ENCODE assay signal across 13 mouse cellular contexts in genomic region chr10:4632211-4632704, GRCm38 (mm10). TPM values are rescaled to one million over a fixed set of nuclear protein-coding genes. Genes with fewer than 3 reads are reported as not detected.
DNase-seq lines count a peak whose midpoint lies in the region; ATAC-seq lines count a peak whose summit lies in the region.
"Had no signal": no experiment of that assay in that cellular context is flagged by ENCODE, and none has a peak within 500 bp of the region (broad histone marks: within the 10 kb centered on the region; RNA-seq: fewer than 3 reads in every experiment).

No protein-coding gene starts in this region.

- no peak overlapping the region for H3K27ac ChIP-seq in heart, embryonic 11.5 days (ENCODE audit: low read depth, low read length)
- no peak overlapping the region for H3K27ac ChIP-seq in heart, embryonic 10.5 days
- no peak overlapping the region for H3K27ac ChIP-seq in kidney, embryonic 16.5 days (ENCODE audit: low read length)
- H3K27ac ChIP-seq: forebrain, embryonic 13.5 days; hindbrain, embryonic 15.5 days; neural tube, embryonic 12.5 days had no signal

- DNase-seq in spleen, adult 18-20 months = peak; percentile 9 to 27
- no peak for DNase-seq in spleen, postnatal 10 days (ENCODE audit: low spot score in 2 of 2)
- peak; percentile 40 to 41 for DNase-seq in thymus, postnatal 36 days
- no peak for DNase-seq in heart, embryonic 10.5 days (ENCODE audit: low spot score)
- DNase-seq: adrenal gland, postnatal 14 days; lung, postnatal 36 days had no signal

- no peaks in the 10 kb centered on the region for H3K27me3 ChIP-seq in megakaryocyte, embryonic 14.5 days (replicated peaks)
- no peaks in the 10 kb centered on the region for H3K27me3 ChIP-seq in heart, embryonic 11.5 days (ENCODE audit: control insufficient read depth, insufficient read depth, low read length)
- no peaks in the 10 kb centered on the region for H3K27me3 ChIP-seq in heart, embryonic 10.5 days (ENCODE audit: insufficient read depth, poor library complexity, severe bottlenecking)
- H3K27me3 ChIP-seq in kidney, embryonic 16.5 days (ENCODE audit: insufficient read depth, low read length) = no peaks in the 10 kb centered on the region
- H3K27me3 ChIP-seq: forebrain, embryonic 13.5 days; hindbrain, embryonic 15.5 days; neural tube, embryonic 12.5 days had no signal

- H3K4me1 ChIP-seq in megakaryocyte, embryonic 14.5 days = peaks cover 4% of the 10 kb centered on the region; the same call in 1 of the 2 replicates
- peaks cover 4% of the 10 kb centered on the region for H3K4me1 ChIP-seq in heart, embryonic 11.5 days (ENCODE audit: control insufficient read depth, insufficient read depth, low read length)
- H3K4me1 ChIP-seq in heart, embryonic 10.5 days = no peaks in the 10 kb centered on the region
- no peaks in the 10 kb centered on the region for H3K4me1 ChIP-seq in kidney, embryonic 16.5 days (ENCODE audit: insufficient read depth, low read length)
- H3K4me1 ChIP-seq: forebrain, embryonic 13.5 days; hindbrain, embryonic 15.5 days; neural tube, embryonic 12.5 days had no signal

- no peaks in the 10 kb centered on the region for H3K36me3 ChIP-seq in megakaryocyte, embryonic 14.5 days (replicated peaks; ENCODE audit: low read length)
- no peaks in the 10 kb centered on the region for H3K36me3 ChIP-seq in heart, embryonic 11.5 days (ENCODE audit: control insufficient read depth, insufficient read depth, low read length)
- no peaks in the 10 kb centered on the region for H3K36me3 ChIP-seq in heart, embryonic 10.5 days
- no peaks in the 10 kb centered on the region for H3K36me3 ChIP-seq in kidney, embryonic 16.5 days (ENCODE audit: insufficient read depth, low read length)
- H3K36me3 ChIP-seq: hindbrain, embryonic 15.5 days; neural tube, embryonic 12.5 days had no signal

- H3K4me2 ChIP-seq in heart, embryonic 11.5 days = no peak overlapping the region
- H3K4me2 ChIP-seq in kidney, embryonic 16.5 days (replicated peaks; ENCODE audit: low read depth, low read length) = no peak overlapping the region
- H3K4me2 ChIP-seq: forebrain, embryonic 13.5 days; hindbrain, embryonic 15.5 days; neural tube, embryonic 12.5 days had no signal

- 0 out of 2 replicates have a peak, but pooled peaks cover 3% of the 10 kb centered on the region for H3K9me3 ChIP-seq in megakaryocyte, embryonic 14.5 days
- no peaks in the 10 kb centered on the region for H3K9me3 ChIP-seq in heart, embryonic 11.5 days (replicated peaks; ENCODE audit: control insufficient read depth, low read length)
- H3K9me3 ChIP-seq in heart, embryonic 10.5 days = no peaks in the 10 kb centered on the region
- H3K9me3 ChIP-seq in kidney, embryonic 16.5 days (ENCODE audit: low read length) = no peaks in the 10 kb centered on the region
- H3K9me3 ChIP-seq: forebrain, embryonic 13.5 days; hindbrain, embryonic 15.5 days; neural tube, embryonic 12.5 days had no signal

- H3K9ac ChIP-seq in heart, embryonic 11.5 days (ENCODE audit: low read depth, low read length) = no peak overlapping the region
- no peak overlapping the region for H3K9ac ChIP-seq in kidney, embryonic 16.5 days (replicated peaks; ENCODE audit: low read length)
- H3K9ac ChIP-seq: forebrain, embryonic 13.5 days; hindbrain, embryonic 15.5 days; neural tube, embryonic 12.5 days had no signal

- WGBS in heart, embryonic 11.5 days (ENCODE audit: insufficient replicate concordance) = 77% methylated on average over 11 of the region's 11 CpGs
- 76% methylated on average over 11 of the region's 11 CpGs for WGBS in heart, embryonic 10.5 days
- 75% methylated on average over 11 of the region's 11 CpGs for WGBS in kidney, embryonic 16.5 days

- ATAC-seq in common myeloid progenitor, adult 5-6 weeks (replicated peaks; ENCODE audit: low read depth, poor library complexity, severe bottlenecking) = peak; percentile 68
- ATAC-seq in heart, embryonic 11.5 days (replicated peaks; ENCODE audit: insufficient number of reproducible peaks, low FRiP score, low TSS enrichment) = no peak
- ATAC-seq in kidney, embryonic 16.5 days (ENCODE audit: low FRiP score, low TSS enrichment) = no peak
- ATAC-seq: forebrain, embryonic 13.5 days had no signal

- H3K4me3 ChIP-seq in megakaryocyte, embryonic 14.5 days (replicated peaks) = peak overlapping the region; percentile 47
- no peak overlapping the region for H3K4me3 ChIP-seq in heart, embryonic 11.5 days (ENCODE audit: low read depth, low read length)
- no peak overlapping the region for H3K4me3 ChIP-seq in heart, embryonic 10.5 days
- no peak overlapping the region for H3K4me3 ChIP-seq in kidney, embryonic 16.5 days (ENCODE audit: low read length)
- H3K4me3 ChIP-seq: forebrain, embryonic 13.5 days; hindbrain, embryonic 15.5 days; neural tube, embryonic 12.5 days had no signal

RNA-seq across cellular contexts. Expression of gene Esr1, which starts 20.9 kb away (rescaled TPM):
- 6.0 and 11.3 TPM in 2 replicates for total RNA-seq in common myeloid progenitor, adult 5-6 weeks (2017)
- polyA plus RNA-seq in megakaryocyte, embryonic 14.5 days (2012; ENCODE audit: insufficient read depth, low replicate concordance) = 0.18 TPM in 1 of 2 replicates, not detected in the other
- polyA plus RNA-seq in heart, embryonic 11.5 days (2014; fragmentation: Nextera tagmentation; extraction: Ambion mirVana) = 1.2 and 1.3 TPM in 2 replicates
- 0.64 and 0.68 TPM in 2 replicates for polyA plus RNA-seq in heart, embryonic 10.5 days (2016; fragmentation: Nextera tagmentation; extraction: Ambion mirVana)
- polyA plus RNA-seq in kidney, embryonic 16.5 days (2015; fragmentation: Nextera tagmentation; extraction: Ambion mirVana) = 2.5 and 2.6 TPM in 2 replicates
- polyA plus RNA-seq: forebrain, embryonic 13.5 days had no signal

Comparison
In these comparisons a context has a peak if more than half of its experiments do, and no peak if none do; other contexts are left out.
1. DNase-seq: peak in spleen, adult 18-20 months (2 of 2) and thymus, postnatal 36 days (2 of 2); none in spleen, postnatal 10 days (0 of 2) and heart, embryonic 10.5 days (single experiment).